Mouse (Mus musculus): ENCODE measurements at regions not wholly inside any gene's neighbourhood (a gene's known extent, or its start where the extent isn't known, plus 50 kb on each side); places are given as distances from the start of the nearest gene placed in this dataset.

DNA sequence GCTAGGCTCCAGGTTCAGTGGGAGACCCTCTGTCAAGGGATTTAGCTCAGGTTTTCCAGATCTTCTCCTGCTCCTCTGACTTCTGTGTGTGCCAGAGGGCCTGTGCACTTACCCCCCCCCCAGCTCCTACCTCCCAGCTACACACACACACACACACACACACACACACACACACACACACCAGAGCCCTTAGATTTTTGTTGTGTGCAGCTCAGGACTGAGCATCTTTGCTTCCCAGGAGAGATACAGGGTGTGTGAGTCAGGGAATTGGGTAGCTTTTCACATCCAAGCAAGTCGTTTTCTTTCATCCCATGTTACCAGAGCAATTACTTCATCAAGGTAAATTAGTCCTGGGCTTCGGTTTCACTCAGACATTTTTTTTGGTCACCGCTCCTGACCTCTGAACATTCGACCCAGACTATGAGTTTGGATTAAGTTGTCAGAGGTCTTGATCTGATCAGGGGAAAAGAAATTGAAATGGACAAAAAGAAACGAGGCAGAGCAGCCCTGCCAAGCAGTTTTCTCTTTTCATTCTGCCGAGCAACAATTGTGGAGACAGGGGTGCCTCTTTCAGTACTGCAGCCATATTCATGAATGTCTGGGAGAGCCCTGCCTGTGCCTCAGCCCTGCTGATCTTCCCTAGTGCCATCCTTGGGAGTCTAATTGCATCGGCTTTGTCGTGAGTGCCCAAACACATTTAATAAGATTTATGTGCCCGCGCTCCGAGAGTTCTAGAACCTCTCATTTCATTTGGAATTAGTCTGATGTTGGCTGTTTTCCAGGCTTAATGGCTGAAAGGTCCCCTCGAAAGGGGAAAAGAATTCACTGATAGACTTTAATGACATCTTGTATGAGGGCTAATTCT lies 241.3 kb downstream of the 1500009L16Rik start:
- no peak for DNase-seq

GRCm38 (mm10) chr10:83964838-83965237 lies 242.2 kb downstream of the 1500009L16Rik start:
- no peak for DNase-seq

DNA sequence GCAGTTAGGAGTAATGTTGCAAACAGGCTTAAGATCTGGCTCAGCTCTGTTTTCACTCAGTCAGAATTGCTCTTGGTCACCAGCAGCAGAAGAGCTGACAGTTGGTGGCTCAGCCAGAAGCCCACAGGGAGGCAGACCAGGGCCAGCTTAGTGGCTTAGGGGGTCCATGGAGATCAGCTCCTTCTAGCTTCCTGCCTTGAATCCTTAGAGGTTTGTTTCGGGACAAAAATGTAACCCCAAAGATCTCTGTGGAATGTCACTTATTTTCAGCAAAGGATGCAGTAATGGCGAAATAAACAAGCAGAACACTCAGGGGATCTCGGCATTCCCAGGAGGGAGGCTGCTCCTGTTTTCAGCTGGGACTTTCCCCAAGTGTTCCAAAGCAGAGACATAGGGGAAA lies 247.8 kb downstream of the 1500009L16Rik start:
- peak; percentile 9 for DNase-seq

GRCm38 (mm10) chr10:83974548-83974947 lies 251.9 kb downstream of the 1500009L16Rik start:
- DNase-seq, result peak; percentile 11

DNA sequence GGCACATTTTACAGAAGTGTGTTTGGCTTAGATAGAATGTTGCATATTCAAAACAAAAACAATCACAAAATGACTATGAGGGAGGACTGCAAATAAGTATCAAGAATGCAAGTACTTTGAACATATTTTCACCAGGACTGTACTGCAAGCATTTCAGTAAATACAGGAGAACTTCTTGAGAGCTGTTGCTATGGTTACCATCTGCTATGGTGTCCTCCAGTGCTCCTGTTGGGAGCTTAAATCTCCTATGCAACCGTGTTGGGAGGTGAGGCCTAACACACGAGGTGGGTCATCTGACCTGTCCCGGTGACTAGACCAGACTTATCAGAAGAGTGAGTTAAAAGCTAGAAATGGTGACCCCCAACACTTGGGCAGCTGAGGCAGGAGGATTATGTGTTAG lies 253.9 kb downstream of the 1500009L16Rik start:
- no peak for DNase-seq

GRCm38 (mm10) chr10:83979930-83980329 lies 257.3 kb downstream of the 1500009L16Rik start:
- DNase-seq, result no peak

GRCm38 (mm10) chr10:83984697-83985415 lies 262.2 kb downstream of the 1500009L16Rik start:
- DNase-seq, result no peak

GRCm38 (mm10) chr10:83992577-83993305 lies 270.1 kb downstream of the 1500009L16Rik start:
- no peak for DNase-seq

GRCm38 (mm10) chr10:83995026-83995600 lies 272.4 kb downstream of the 1500009L16Rik start:
- DNase-seq, result no peak

GRCm38 (mm10) chr10:83995913-83996312 lies 273.2 kb downstream of the 1500009L16Rik start:
- peak; percentile 79 for DNase-seq

GRCm38 (mm10) chr10:83996489-83996888 lies 273.8 kb downstream of the 1500009L16Rik start:
- no peak for DNase-seq

DNA sequence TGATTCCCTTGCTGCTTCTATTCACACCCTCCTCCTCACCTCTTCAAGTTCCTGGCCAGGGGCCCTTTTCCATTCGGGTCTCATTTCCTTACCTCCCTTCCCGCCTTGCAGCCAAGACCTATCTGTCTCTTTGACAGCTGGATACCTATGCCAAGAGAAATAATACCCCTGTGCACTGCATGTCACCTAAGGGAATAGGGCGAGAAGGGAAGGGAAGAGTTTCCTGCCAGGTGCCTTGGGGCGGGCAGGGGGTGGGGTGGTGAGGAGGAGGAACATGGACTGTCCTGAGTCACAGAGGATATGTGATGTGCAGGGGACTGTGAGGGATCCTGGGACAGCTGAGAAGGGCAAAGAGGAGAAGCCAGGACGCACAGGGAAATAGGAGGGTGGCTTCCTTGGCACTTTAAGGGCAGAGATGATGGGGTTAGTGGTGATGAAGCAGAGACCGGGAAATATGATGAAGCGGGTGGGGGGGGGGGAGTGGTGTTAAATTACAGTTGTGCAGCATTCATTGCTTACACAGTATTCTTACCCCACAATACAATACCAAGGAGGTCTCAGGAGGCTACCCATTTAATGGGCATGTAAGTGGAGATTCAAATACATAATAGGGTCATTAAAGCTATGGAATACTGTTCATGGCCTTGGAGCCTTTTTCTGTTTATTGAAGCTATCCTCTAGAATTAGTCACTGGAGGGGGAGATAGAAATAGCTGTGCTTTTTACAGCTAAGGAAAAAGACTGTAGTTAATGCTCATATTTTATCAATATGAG lies 278.0 kb downstream of the 1500009L16Rik start:
- DNase-seq, result peak; percentile 51

GRCm38 (mm10) chr10:84002744-84003143 lies 280.1 kb downstream of the 1500009L16Rik start:
- DNase-seq, result no peak

- no peak for DNase-seq
Measured at GRCm38 (mm10) chr10:84003601-84004149, 281.0 kb downstream of the 1500009L16Rik start.

GRCm38 (mm10) chr10:84008923-84009322 lies 286.3 kb downstream of the 1500009L16Rik start:
- DNase-seq, result no peak

DNA sequence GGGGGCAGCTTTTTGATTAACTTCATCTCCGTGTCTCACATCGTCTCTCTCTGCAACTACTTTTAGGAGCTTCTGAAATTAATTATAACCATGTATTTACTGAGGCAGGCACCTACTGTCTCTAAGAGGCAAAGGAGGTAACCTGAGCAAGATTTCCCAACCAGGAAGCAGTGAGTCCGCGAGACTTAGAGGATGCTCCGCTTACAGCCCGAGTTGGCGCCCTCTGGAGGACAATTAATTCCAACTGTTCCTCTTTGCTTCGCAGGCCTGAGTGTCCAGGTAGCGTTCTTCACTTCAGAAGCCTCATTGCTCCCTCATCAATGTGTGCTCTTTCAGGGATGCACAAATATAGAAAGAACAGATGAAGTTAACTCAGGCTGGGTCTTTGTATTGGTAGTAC lies 296.7 kb downstream of the 1500009L16Rik start:
- DNase-seq, result peak; percentile 10

DNA sequence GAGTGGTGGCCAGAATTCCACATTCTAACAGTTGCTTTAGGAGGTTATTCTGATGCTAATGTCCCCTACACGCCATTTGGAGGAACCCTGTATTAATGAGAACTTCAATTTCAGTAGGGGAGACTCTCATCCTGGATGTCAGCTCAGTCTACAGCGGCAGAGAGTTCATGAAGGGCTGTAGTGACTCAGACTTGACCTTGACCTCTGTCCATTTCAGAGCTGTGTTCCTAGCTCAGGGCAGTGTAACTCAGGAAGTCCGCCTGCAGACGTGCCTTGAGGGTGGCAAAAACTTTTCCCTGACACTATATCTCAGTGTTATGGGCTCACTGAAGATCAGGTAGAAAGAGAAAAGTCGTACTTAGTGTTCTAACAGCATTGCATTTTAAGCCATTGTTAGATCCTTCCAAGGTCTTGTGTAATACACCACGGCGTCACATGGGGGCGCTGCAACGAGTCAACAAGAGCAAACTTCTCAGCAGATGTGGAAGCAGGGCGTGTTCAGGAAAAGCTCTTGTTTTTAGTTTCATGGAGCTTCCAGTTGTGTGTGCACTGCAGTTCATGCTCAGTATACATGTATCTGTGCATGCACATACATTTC lies 297.5 kb downstream of the 1500009L16Rik start:
- DNase-seq, result peak; percentile 30

DNA sequence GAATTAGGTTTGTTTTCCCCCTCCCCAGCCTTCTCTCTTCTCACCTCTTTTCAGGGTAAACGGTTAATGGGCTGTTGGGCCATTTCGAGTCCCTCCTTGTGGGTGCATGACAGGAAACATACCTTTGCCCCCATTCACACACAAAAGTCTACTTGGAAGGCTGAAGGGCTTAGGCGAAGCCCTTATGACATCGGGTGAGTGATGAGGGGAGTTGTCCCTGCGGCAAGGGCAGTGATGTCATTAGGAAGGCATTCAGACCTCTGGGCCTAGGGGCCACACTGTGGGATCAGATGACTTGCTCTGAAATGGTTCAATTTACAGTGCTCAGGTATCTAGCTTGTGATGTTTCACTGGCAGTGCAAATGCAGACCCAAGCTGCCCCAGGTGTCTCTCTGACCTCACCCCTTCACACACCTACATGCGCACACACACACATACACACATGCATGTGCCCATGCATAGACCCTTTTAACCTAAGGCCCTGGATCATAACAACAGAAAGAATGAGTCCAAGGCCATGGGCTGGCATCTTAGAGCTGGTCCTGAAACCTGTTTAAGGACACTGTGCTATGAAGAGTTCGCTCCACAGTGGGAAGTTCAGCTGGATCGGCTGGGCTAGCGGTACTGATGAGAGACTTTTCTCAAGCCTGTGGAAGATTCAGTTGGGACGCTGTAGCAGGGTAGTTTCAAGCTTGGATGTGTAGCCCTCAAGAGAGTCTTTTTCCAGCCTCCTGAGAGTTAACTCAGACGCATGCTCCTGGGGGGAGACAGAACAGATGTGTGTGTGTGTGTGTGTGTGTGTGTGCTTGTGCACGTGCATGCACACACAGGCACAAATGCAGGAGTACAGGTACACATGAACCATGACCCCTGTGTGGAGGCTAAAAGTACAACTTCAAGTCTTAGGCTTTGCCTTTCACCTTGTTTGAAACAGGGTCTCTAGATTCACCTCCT lies 298.8 kb downstream of the 1500009L16Rik start:
- DNase-seq, result no peak

GRCm38 (mm10) chr10:84024294-84024693 lies 301.6 kb downstream of the 1500009L16Rik start:
- DNase-seq, result no peak

DNA sequence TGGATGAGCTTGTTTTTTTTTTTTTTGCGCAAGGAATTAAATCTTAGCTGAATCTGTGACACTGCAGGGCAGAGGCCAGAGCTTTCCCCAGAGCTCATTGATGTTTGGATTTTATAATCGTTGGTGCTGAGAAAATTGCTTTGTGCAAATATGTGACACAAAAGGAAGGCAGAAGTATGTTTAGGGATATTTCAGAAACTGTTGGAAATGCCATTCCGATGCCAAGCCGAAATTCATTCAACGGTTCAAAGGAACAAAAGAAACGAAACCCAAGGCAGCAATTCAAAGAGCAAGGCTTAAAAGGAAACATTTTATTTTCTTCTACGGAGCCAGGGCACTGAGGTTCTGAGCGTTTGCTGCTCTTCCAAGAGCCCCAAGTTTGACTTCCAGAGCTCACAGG lies 302.2 kb downstream of the 1500009L16Rik start:
- no peak for DNase-seq
